Mouse (Mus musculus): ENCODE measurements around the gene Rec8. TPM values are rescaled to one million over a fixed set of nuclear protein-coding genes. Genes with fewer than 3 reads are reported as not detected.

Gene Rec8
- under 1 TPM; 0.53 to 0.72 TPM for total RNA-seq (2021)
- long read RNA-seq, experiment 1, result 0 reads
- long read RNA-seq, experiment 2, result 0 reads

DNA sequence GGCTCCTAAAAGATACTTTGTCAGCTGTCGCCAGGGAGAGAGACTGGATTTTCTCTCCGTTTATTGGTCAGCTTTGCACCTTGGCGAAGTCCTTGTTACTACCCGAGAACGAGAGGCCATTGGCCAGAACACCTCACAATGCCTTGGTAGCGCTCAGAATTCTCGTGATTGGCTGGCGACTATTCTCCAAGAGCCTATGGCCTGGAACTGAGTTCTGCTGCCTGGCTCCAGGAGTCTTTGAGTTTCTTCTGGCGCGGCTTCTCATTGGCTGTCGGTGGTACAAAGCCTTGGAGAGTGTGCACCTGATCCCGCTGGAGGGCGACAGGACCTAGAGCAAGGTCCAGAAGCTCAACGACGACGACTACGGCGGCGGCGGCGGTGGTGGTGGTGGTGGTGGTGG, at the start of gene Rec8:
TSS of gene Rec8 (plus strand) at position 216 of the 400 bp plus-strand sequence.
- DNase-seq, result no peak
- intact Hi-C loops (cut with DNase I; ENCODE audit: low total_unique reads), result no loop called here

DNA sequence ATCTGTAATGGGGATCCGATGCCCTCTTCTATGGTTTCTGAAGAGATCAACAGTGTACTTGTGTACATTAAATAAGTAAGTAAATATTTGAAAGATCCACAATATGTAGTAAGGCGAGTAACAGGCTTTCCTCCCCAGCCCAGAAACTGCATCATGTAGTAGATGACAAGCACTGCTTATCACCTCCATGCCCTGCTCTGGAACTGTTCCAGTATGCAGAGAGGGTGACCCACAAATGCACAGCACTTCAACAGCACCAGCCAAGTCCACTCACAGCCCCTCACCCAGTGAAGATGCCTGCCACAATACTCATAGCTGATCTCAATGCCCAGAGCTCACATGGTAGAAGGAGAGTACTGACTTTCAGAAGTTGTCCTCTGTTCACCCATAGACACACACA, 47.2 kb upstream of the Rec8 start:
- no peak for DNase-seq
- intact Hi-C loops (cut with DNase I; ENCODE audit: low total_unique reads), result no loop called here

DNA sequence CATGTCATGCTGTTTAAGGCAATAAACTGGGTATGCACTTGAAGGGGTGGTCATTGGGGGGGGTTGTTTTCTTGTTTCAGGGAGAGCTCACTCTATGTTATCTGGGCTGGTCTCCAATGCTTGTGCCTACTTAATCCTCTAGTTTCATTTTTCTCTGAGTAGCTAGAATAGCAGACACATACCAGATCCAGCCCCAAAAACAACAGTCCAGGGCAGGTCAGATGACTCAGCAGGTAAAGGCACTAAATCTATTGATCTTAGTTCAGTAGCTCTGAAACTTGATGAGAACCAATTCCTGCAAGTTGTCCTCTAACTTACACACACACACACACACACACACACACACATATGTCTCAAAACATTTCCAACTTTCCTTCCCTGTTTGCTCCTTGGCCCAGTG, 46.1 kb upstream of the Rec8 start:
- DNase-seq, result no peak
- intact Hi-C loops (cut with DNase I; ENCODE audit: low total_unique reads), result no loop called here

DNA sequence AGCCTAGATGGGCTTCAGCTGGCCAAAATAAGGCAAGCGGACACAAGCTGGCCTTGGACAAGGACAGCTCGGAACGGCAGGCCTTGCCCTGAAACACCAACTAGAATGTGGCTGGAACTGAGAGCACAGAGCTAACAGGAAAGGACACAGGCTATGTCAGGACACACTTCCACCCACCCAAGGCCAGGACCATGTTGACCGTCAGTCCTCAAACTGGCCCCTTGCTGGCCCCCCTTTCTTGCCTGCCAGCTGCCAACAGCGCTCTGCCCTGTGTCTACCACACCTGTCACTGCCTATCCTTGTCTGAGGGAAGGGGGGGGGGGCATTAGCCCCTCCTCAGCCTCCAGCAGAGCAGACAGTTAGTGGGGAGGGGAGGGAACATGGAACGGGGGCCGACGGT, 42.5 kb upstream of the Rec8 start, which contains the start of gene Fitm1:
TSS of gene Fitm1 (plus strand) at position 316 of the 400 bp plus-strand sequence.
- intact Hi-C loops (cut with DNase I; ENCODE audit: low total_unique reads), result no loop called here
- DNase-seq, result peak; percentile 79

DNA sequence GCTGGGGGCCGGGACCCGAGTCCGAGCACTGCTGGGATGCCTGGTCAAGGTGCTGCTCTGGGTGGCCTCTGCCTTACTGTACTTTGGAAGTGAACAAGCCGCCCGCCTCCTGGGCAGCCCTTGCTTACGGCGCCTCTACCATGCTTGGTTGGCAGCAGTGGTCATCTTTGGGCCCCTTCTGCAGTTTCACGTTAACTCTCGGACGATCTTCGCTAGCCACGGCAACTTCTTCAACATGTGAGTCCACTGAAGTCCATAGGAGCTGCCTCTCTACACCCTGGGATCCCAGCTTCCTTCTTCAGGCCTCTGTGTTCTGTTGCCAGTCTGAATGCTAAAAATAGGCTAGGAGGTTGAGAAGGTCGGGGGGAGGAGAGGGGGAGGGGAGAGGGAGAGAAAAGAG, 42.1 kb upstream of the Rec8 start:
- intact Hi-C loops (cut with DNase I; ENCODE audit: low total_unique reads), result no loop called here
- peak; percentile 27 for DNase-seq

DNA sequence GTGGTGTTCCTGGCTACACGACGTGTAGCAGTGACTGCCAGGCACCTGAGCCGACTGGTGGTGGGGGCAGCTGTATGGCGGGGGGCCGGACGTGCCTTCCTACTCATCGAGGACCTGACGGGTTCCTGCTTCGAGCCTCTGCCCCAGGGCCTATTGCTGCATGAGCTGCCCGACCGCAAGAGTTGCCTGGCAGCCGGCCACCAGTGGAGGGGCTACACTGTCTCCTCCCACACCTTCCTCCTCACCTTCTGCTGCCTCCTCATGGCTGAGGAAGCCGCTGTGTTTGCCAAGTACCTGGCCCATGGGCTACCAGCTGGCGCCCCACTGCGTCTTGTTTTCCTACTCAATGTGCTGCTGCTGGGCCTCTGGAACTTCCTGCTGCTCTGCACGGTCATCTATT, 41.5 kb upstream of the Rec8 start:
- intact Hi-C loops (cut with DNase I; ENCODE audit: low total_unique reads), result no loop called here
- peak; percentile 58 for DNase-seq

DNA sequence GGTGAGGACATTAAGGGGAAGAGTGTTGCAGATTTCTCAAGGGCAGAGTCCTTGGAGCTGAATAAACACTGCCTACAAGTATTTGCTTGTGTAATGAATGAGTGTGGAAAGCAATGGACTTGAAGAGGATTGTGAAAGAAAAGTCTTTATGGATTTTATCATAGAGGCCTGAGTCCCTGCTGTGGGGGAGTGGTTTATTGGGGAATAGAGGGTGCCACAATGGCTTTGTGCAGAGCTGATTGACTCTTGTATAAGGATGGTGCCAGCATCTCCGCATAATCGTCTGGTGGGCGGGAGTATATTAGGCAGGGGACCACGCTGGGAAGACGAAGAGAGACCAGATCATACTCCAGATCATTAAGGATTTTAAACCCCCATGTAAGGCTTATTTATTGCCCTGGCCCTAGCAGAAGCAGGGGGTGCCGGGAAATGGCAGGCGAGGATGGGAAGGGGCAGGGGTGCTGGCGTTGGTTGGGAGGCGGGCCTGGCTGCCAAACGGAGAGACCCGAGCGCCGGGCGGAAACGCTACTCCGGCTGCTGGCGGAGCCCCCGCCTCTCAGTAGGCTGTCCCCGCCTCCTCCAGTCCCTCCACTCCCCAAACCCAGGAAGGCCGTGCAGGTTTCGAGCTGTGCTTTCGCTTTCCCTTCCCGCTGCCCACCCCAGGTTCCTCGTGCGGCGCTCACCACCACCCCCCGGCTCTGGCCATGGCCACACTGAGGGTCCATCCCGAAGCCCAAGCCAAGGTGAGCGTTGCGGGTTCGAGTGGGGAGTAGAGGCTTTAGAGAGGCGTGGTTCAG, 39.8 kb upstream of the Rec8 start, which contains the start of gene Psme1:
TSS of gene Psme1 (plus strand) at position 253 of the 797 bp plus-strand sequence.
- intact Hi-C loops (cut with DNase I; ENCODE audit: low total_unique reads), result no loop called here
- peak; percentile 82 for DNase-seq

DNA sequence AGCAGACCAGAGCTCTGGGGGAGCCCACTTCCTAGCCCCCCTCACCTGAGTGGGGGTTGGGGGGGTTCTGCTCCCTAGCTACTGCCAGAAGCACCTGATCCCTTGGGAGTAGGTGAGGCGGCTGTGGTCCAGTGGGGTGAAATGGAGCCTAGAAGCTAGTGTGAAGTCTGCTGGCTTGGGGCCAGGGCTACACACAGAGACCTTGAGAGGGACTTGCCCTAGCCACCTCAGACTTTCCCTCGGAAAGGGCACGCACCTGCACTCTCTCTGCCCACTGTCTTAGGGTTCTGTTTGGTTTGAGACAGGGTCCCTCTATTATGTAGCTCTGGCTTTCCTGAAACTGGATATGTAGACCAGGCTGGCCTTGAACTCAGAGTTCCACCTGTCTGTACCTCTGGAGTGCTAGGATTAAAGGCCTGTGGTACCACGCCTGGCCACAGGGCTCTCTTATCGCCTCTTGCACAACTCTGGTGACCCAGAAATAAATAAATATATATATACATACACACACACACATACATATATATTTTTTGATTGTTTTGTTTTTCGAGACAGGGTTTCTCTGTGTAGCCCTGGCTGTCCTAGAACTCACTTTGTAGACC, 39.1 kb upstream of the Rec8 start:
- intact Hi-C loops (cut with DNase I; ENCODE audit: low total_unique reads), result no loop called here
- peak; percentile 68 for DNase-seq

DNA sequence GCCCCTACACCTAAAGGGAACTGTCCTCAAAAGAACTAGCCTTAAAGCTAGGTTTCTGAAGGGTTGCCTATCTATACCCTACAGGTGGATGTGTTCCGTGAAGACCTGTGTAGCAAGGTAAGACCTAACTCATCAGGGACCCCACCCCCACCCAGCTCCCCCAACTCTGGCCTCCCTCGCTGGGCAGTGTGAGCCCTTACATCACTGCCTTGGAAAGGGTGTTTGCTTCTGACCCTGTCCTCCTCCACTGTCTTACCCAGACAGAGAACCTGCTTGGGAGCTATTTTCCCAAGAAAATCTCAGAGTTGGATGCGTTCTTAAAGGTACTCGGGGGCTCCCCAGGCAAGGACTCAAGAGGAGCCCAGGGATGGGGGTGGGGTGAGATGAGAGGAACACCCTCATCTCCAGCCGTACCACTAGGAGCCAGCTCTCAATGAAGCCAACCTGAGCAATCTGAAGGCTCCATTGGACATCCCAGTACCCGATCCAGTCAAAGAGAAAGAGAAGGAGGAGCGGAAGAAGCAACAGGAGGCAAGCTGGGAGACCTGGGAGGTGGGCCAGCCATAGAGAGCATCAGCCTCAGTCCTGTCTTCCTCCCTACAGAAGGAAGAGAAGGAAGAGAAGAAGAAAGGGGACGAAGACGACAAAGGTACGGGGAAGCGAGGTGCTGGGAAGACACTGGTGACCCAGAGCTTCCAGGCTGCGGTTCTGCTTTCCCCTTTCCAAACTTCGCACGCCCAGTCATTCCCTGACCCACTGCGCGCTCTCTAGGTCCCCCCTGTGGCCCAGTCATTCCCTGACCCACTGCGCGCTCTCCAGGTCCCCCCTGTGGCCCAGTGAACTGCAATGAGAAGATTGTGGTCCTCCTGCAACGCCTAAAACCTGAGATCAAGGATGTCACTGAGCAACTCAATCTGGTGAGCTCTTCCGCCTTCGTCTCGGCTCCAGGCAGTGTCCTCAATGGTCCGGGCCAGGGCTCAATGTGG, 38.0 kb upstream of the Rec8 start:
- intact Hi-C loops (cut with DNase I; ENCODE audit: low total_unique reads), result no loop called here
- no peak for DNase-seq

DNA sequence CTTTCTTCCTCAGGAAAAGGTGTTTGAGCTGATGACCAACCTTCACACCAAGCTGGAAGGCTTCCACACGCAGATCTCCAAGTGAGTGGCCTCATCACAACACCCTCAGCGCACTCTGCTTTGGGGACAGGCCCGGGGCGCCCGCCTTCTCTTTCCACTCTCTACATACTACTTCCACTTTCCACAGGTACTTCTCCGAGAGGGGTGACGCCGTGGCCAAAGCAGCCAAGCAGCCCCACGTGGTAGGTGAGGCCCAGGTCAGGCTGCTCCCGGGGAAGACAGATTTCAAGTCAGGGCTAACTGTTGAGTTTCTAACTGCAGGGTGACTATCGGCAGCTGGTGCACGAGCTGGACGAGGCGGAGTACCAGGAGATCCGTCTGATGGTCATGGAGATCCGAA, 37.1 kb upstream of the Rec8 start:
- DNase-seq, result no peak
- intact Hi-C loops (cut with DNase I; ENCODE audit: low total_unique reads), result no loop called here

DNA sequence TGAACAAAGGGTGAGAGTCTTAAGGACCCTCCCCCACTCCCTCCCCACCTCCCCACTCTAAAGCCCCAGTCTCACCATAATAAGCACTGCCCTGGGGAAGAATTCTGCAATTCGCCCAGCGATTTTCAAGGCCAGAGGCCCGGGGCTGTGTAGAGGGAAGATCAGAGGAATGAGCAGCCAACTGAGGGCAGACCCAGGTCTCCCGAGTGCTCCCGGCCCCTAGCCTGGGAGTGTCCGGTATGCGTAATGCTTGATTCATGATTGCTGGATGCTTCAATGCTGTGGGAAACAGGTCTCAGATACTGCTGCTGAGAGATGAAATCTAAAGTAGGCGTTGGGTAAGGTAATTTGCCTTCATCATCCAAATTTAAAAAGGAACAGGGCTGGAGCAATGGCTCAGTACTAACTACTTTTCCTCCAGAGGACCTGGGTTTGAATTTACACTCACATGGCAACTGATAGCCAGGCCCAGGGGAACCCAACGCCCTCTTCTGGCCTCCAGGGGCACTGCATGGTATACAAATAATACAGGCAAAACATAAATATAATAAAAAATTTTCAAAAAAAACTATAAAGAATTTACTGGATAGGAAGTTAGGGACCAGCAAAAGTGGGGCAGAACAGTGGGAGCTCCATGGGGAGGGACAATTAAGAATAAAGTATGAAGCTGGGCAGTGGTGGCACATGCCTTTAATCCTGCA, 35.7 kb upstream of the Rec8 start:
- DNase-seq, result no peak

DNA sequence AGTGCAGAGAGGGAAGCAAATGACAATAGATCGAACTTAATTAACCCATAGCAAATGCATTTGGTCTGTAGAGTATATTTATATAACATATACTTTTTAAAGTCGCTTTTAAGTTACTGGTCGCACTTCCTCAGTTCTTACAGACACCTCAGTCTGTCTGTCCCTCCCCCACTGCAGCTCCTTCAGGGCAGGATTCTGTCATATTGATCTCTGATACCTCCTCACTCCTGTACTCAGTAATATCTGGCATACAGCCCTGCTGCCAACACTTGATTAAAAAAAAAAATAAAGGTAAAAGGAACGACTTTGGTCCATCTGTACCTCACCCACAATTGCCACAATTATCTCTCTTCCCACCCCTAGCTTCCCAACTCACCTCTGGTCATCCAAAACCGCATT, 33.5 kb upstream of the Rec8 start:
- intact Hi-C loops (cut with DNase I; ENCODE audit: low total_unique reads), result no loop called here
- DNase-seq, result no peak

More for the DNA sequence above, 35.7 kb upstream of the Rec8 start:
- intact Hi-C loops (cut with DNase I; ENCODE audit: low total_unique reads), result no loop called here

DNA sequence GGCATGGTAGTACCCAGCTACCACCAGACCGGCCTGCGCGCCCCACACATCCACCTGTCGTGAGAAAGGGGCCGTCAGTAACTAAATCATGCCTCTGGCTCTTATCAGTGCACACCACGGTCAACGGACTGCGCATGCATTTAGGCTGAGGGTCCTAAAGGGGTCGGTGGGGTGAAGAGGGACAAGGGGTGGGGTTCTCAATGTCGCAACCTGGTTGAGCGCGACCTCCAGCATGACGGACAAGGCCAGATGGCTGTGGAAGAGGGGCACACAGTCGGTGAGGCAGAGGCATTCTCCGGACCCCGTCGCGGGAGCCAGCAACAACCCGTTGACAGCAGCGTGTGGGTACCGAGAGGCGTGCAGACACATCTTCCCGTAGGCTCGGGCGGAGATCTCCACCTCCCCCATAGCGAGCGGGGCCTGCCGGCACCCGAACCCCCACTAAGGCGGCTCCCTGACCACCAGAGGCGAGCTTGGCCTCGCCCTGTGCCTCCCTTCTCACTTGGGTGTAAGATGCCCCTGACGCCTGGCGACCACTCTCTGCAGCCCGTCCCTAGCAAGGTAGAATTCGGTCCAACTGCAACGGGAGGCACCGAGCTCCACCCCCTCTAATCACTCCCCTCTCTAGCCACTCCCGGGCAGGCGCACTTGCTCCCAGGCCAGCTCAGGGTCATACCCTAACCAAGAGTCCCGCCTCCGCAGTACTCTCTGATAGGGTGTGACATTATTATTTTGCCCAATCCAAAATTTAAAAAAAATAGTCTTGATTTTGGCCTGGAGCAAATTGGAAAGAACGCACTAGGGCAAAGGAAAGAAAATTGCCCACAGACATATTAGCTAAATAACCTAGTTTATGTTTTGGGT, 32.9 kb upstream of the Rec8 start, which contains the start of gene Emc9:
TSS of gene Emc9 (minus strand) at position 601 of the 864 bp plus-strand sequence.
- intact Hi-C loops (cut with DNase I; ENCODE audit: low total_unique reads), result no loop called here
- DNase-seq, result peak; percentile 85

DNA sequence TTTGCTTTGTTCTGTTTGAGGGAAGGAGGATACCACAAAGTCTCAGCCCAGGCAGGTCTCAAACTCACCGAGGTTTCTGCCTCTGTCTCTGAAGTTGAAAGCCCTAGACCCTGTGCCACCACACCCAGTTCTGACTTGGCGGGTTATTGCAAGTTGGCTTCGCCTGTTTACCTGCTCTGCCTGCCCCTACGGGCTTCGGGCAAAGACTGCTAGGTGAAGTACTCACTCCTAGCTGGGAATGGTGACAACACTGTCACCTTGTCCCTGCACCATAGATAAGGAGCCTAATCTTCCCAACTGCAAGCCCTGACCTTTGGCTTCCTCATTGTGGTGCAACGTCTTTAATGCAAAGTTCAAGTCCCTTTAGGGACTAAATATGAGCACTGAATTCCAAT, 32.3 kb upstream of the Rec8 start:
- DNase-seq, result no peak
- intact Hi-C loops (cut with DNase I; ENCODE audit: low total_unique reads), result no loop called here

DNA sequence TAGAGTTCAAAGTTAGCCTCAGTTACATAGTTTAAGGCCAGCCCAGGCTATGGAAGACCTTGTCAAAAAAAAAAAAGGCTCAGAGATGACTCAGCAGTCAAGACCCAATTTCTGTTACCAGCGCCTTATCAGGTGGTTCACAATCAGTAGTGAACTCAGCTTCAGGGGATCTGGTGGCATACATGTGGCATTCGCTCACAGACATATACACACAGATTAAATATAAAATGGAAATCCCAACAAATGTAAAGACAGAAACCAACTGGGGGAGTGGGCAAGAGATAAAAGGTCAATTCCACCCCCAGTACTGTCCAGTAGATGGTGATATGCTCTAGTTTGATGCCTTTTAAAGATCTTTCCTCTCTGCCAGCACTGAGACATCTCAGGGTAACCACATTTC, 31.7 kb upstream of the Rec8 start:
- DNase-seq, result no peak
- intact Hi-C loops (cut with DNase I; ENCODE audit: low total_unique reads), result no loop called here

DNA sequence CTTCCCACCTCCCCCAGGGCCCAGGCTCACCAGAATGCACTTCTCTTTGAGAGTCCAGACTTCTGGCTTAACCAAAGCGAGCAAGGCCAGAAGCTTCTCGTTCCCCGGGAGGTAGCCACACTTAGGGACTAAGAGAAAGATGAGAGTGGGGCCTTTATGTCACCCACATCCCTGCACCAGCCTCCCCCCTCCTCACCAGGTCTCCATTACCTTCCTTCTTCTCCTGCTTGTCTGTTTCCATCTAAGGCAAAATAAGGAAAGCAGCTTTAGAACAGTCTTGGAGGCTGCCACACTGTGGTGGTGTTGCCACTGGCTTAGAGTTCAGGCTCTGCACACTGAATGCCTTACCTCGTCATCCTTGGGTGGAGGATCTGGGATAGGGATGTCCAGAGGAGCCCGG, 28.6 kb upstream of the Rec8 start:
- intact Hi-C loops (cut with DNase I; ENCODE audit: low total_unique reads), result no loop called here
- no peak for DNase-seq

DNA sequence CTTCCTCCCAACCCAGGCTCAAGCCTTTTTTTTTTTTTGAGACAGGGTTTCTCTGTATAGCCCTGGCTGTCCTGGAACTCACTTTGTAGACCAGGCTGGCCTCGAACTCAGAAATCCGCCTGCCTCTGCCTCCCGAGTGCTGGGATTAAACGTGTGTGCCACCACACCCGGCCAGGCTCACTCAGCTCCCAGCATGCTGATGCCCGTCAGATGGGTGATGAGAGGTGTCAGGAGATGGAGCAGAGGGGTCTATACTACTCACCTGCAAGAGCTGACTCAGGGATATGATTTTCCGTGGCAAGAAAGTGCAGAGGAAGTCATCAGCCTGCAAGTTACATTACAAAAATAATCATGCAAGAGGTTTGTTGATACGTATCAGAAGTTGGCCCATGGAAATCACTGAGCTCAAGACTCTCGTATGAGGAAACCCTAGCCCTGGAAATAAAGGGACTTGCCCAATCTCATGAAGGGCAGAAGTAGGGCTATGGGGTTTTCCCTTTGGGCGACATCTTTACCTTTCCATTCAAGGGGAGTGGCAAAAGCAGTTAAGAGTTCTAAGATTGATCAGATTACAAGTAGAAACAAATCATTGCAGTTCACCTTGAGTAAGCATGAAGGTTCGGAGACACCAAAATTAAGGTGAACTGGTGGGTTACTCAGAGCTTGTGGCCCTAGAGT, 27.9 kb upstream of the Rec8 start:
- intact Hi-C loops (cut with DNase I; ENCODE audit: low total_unique reads), result no loop called here
- DNase-seq, result no peak
